Mouse (Mus musculus) layer of hippocampus, adult 9-10 months (tissue): ENCODE measurements at regions not wholly inside any gene's neighbourhood (a gene's known extent, or its start where the extent isn't known, plus 50 kb on each side); places are given as distances from the start of the nearest gene placed in this dataset.
A peak's percentile ranks its signal among the peaks of the same experiment; 100 is the strongest.

Source experiments
- DNase-seq: peaks from one replicate; pipeline ENCODE4 v3.0.0; 2022; ENCODE audit warnings: low spot score

DNA sequence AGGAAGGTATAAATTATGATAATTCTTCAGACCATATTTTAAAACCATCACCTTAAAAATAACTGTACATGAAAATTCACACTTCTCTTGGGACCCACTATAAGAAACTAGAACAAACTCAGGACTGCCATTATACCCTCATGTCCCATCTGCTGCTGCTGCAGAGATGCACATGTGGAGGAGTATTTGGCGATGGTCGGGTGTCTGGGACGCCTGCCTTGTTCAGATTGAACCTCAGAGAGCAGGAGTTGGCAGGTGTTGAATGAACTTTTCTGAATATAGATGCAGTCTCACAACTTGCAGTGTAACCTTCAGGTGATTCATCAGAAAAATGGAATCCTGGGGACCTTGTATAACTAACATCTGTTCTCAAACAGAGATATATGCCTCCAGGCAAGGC is 1338.0 kb downstream of the Slc22a22 start:
- no peak for DNase-seq

DNA sequence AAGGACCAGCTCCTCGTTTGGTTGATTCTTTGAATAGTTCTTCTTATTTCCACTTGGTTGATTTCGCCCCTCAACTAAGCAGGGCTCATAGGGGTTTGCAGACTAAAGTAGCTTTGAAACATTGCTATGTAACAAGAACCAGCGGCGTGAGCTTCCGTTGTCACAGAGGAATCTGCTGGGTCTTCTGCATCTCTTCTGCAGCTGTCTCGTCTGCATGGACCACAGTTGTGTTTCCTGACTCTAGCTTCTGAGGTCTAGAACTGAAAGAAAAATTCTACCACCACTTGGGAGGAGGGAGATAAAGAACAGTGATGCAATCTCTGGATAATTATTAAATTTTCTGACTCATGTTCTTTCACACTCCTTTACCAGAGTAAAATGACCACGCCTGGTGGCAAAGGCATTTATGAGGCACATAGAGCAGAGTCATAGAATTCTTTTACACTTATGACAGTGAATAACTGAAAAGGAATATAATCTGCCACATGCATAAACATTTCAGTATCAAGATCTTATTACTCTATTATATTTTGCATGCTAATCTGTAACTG is 1340.9 kb downstream of the Slc22a22 start:
- no peak for DNase-seq

DNA sequence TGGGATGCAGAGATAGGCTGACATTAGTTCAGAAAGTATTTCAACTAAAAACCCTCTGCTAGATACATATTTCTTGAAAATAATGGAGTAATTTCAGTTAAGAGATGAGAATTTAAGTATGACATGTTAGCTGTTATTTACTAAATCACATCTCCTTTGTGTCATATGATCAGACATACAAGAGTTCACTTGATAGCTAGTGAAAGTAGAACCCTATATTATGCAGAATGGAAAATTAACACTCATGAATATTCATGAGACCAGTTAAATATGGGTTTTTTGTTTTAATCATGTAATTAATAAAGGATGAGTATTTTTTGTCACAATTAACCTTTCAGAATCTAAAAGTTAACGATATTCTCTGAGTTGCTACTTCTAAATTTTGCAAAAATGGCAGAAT is 1349.4 kb downstream of the Slc22a22 start:
- DNase-seq = no peak

DNA sequence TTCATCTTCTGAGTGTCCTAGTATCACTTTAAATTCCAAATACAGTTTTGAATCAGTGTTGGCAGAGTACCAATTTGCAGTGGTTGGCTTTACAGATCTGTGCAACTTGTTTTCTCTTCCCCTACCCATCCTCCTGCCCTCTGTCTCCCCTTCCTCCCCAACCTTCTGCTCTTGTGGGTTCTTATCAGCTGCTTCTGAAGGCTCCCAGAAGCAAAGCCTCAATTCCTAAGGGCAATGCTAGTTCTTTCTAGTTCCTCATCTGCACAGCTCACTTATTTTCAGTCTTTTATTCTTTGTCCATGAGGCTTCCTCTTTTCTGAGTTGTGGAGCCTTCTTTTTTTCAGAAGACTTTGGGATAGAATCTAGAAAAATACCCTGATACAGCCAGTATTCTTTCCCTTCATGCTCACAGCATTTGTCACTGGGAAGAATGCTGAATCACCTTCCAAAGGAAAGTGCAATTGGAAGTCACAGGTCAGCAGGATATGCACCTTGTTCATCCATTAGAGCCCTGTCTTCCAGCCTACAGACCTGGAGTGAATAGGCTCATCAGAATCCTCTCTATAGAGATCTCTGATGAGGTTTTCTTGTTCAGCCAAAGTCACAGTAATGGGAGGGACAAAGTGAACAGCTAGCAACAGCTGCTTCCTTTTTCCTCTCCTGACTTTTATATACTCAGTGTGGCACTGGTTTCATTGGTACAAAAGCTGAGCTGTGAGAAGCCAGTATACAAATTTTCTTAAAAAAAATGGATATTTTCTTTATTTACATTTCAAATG is 1357.9 kb downstream of the Slc22a22 start:
- DNase-seq = no peak

- no peak for DNase-seq
Measured at GRCm38 (mm10) chr15:56108313-56108712, 1369.1 kb downstream of the Slc22a22 start.

DNA sequence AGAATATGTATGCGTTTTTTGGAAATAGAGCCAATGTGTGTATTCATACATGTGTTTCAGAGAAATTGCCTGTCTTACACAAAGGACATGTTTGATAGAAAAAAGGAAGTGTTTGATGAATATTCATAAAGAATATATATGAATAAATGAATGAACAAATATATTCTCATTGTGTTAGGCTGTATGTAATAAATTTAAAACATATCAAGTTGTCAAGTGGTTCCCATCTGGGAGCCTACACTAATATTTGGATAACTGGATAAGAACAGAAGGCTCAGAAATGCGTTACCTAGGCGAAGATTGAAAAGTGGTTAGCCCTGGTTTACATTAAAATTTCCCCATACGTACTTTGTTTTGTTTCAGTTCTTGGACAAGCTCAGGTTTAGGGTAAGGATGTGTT is 1369.7 kb downstream of the Slc22a22 start:
- no peak for DNase-seq

DNA sequence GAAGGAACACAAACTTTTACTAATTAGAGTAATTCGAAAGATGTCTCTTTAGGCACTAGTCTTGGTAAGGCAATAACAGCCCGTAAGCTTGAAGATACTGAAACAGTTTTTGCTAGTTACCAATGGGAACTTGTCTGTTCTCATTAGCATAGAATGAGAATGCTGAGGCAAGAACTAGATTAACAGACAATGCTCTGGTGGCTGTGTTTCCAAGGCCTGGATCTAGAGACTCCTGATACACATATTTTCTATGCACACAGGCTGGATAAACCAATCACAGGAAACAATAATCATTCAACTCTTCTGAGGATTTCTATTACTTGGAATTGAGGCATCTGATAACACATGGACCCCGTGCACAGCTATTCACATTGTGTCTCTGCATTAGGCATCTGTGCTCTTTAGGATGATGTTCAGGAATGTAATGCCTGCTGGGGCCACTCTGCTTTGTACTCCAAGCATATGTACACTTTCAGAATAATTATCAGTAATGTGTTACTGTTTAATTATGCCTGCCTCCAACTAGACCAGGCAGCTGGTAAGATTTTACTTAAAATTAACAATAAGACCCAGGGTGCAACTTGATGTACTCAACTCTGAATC is 1377.2 kb downstream of the Slc22a22 start:
- no peak for DNase-seq

GRCm38 (mm10) chr15:56077838-56078567 is 1399.4 kb downstream of the Slc22a22 start:
- no peak for DNase-seq

DNA sequence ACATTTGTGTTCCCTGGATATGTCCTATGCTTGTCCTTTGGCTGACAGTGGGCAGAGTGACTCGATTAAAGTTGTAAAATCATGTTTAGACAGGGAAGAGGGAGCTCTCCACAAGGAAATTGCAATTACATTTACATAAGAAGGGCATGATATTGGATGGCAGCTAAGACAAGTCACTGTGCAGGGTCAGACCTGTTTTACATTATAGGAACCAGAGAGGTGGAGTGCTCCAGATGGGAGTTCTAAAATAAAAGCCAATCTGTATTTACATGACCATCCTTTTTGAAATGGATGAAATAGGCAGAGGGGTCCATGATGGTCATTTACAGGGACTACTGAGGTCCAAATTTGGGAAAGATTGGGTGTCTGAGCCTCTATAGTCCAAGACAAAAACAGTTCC is 1400.3 kb downstream of the Slc22a22 start:
- no peak for DNase-seq

- DNase-seq = no peak
Measured at GRCm38 (mm10) chr15:56076680-56077079, 1400.7 kb downstream of the Slc22a22 start.

GRCm38 (mm10) chr15:56069511-56069910 is 1407.9 kb downstream of the Slc22a22 start:
- DNase-seq = no peak

DNA sequence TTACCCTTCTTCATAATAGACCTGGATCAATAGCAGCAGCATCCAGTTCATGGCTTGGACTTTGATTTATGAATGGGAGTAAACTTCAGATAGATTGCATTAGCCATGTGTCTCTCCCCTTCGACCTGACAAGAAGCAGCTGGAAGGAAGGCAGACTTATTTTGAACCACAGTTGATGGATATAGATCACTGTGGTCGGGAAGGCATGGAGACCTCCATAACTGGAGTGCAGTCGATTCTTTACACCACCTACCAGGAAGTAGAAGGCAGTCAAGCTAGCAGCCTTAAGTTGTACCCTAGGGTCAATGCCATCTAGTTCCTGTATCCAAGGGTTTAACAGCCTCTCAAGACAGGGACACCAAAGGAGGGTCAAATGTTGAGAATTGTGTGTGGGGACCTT is 1410.2 kb downstream of the Slc22a22 start:
- DNase-seq = no peak

DNA sequence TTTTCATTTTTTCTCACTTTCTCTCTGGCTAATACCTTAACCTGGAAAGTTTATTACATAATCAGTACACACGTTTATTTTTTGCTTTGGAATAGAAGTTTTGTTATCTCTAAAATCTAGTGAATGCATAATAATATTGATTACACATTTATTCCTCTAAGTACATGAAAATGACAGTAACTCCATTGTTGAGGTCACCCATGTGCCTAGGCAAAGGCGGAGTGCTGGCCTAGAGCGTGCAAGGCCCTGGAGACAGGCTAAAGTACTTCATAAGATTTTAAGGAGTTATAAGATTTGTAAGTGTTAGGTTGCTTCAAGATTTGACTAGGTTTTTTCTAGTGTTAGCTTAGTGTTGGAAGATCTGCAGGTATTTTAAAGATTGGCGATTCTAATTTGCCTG is 1410.9 kb downstream of the Slc22a22 start:
- no peak for DNase-seq

GRCm38 (mm10) chr15:56065872-56066534 is 1411.4 kb downstream of the Slc22a22 start:
- DNase-seq = peak; percentile 37

GRCm38 (mm10) chr15:56062576-56062975 is 1414.8 kb downstream of the Slc22a22 start:
- no peak for DNase-seq

DNA sequence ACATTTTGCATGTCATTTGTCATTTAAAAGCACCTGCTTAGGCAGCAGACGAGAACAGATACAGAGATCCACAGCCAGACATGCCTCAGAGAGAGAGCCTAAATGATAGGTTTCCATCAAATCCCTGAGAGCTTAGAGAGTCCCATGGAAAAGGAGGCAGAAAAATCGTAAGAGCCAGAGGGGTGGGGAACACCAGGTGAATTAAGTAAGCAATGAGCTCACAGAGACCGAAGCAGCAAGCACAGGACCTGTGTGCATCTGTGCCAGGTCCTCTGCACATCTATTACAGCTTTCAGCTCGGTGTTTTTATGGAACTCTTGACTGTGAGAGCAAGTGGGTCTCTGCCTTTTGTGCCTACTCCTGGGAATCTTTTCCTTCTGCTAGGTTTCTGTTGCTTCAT is 1416.1 kb downstream of the Slc22a22 start:
- no peak for DNase-seq

- no peak for DNase-seq
Measured at GRCm38 (mm10) chr15:56050716-56051115, 1426.7 kb downstream of the Slc22a22 start.

GRCm38 (mm10) chr15:56047832-56048231 is 1429.6 kb downstream of the Slc22a22 start:
- DNase-seq = no peak

DNA sequence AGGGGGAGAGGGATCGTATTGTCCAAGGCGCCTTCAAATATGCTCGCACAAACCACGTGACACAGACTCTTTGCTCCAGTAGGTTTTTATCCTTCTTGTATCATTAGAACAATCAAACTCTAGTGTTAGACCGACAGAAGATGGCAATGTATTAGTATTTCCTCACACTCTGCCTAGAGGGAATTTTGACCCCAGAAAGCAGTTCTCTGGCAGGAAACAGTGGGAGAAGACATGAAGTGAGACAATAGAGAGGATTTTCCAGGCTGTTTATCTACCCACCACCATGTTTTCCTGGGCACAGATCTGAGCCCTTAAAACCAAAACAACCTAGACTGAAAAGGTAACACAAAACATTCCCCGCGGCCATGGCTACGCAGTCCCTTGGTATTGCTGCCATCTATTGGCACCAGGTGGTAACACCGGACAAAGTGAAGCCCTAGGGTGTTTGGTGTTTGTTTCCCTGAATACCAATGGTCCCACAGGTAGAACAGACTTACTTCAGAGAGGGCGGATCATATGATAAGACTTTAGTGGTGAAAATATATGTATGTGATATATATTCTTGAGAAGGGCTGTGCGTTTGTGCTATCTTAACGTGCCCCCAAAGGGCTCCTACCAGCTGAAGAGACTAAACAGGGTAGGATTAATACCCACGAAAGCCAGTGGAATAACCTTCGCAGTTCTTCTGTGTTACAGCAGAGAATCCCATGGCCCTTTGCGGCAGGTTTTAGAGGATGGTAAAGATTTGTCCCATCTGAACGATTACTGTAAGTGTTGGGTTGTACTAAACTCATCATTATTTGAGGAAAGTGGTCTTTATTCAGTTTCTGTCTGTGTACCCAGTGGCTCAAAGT is 1430.5 kb downstream of the Slc22a22 start:
- peak; percentile 56 for DNase-seq

DNA sequence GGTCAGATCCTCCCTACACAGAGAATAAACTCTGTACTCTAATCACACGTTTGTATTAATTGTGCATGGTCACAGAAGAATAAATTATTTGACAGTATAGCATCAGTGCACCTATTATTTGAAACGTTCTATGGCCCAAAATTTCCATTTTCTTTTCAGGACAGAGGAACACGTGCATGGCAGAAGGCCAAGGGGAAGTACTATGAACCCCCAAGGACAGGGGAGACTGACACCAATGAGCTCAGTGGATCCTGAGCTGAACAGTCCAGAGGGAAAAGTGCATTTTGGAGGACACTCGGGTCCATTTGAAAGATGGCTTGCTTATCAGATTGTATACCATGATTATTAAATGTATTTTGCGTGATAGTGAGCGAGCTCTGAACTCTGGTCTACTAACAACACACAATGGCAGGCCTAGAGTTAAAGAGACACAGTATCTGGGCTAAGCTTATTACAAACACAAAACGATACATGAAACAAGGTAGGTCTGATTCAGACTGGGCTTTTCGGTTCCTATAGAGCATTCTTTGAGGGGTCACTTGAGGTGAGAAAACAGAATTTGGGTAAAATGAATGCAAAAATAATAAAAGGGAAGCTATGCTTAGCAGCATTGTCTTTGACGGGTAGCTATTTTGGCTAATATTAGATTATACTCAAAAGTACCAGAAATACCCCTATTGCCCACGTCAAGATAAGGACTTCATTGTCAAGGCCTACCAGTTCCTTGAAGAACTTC is 1431.7 kb downstream of the Slc22a22 start:
- no peak for DNase-seq

DNA sequence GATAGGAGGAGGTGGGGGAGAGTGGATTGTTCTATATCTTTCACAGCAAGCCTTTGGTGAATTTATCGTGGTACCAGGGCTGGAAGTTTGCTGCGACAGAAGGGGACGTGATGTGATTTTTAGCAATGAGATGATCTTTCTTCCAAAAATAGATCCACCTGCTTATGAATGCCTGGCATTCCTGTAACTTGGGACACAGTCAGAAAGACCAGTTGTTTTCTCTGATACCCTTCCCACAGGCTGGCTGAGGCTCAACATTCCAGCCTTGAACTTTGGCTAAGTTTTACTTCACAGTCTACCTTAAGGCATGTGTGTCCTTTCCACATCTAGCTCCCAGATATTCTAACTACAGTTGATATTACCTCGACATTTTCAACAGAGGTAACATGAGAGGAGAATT is 1434.1 kb downstream of the Slc22a22 start:
- no peak for DNase-seq
